Mouse (Mus musculus) ovary, postnatal 14 days (tissue): ENCODE data around the gene Ccdc155.

ENCODE experiments used
- DNase-seq: peaks from one replicate; pipeline ENCODE4 v3.0.0; 2022; ENCODE audit warnings: low spot score

The Ccdc155 gene

GRCm38 (mm10) chr7:45204380-45205143, at the start of gene Ccdc155:
Ccdc155 (minus strand) TSS chr7:45204892.
- DNase-seq = peak; percentile 72

DNA sequence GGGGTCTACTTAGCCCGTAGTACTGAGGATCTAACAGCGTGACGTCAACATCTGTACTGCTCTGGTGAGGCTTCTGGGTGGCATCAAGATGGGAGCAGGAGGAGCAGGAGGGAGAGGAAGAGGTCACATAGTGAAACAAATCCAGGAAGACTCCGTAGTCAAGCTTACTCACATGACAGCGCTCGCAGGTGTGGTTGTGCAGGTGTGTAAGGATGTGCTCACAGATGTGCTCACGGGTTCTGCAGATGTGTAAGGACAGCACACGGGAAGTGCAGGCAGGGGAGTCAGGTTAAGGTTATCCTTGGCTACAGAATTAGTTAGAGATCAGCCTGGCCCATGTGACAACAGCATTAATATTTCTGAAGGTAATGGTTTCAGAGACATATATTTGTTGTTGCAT, 49.1 kb upstream of the Ccdc155 start:
- DNase-seq = no peak

DNA sequence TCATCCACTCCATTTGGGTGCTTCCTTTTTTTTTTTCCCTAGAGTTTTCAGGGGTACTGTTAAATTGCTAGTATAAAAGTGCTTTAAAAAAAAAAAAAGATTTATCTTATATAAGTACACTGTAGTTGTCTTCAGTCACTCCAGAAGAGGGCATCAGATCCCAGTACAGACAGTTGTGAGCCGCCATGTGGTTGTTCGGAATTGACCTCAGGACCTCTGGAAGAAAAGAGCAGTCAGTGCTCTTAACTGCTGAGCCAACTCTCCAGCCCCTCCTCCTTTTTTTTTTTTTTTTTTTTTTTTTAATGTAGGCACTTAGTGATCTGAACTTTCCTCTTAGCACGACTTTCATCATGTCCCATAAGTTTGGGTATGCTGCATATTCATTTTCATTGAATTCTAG, 43.0 kb upstream of the Ccdc155 start:
- no peak for DNase-seq

DNA sequence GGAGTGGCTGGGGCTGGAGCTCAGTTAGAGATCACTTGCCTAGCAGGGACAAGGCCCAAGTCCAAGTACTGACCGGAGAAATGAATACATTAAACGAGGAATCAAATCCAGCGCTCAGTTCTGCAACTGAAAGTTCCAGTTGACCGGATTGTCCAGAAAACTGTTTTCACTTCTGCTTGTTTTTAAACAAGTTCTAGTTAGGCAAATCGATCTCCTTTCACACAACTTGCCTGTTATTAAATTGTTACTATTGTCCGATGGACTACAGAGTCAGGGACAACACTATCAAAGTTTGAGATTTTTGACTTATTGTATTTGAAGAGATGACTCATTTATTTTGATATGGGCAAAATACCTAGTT, 36.7 kb upstream of the Ccdc155 start:
- DNase-seq = no peak

- no peak for DNase-seq
Measured at GRCm38 (mm10) chr7:45240633-45241388, 36.1 kb upstream of the Ccdc155 start, which contains the start of gene Slc6a16. Slc6a16 (plus strand) TSS chr7:45241085.

DNA sequence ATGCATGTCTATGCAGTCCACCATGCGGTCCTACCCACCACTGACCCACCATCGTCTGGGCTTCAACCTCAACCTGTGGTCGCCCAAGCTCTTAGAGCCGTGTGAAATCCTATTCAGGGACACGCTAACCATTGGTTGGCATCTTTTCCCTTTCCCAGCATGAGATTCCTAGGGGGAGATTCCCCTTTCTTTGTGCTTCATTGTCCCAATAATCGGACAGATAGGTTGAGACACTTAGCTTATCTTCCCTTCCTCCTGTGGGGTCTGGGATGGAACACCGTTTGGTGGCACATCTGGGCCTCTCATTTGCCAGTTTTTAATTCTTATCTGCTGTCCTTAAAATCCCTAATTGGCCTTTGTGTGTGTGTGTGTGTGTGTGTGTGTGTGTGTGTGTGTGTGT, 35.4 kb upstream of the Ccdc155 start:
- no peak for DNase-seq

- no peak for DNase-seq
Measured at GRCm38 (mm10) chr7:45238723-45239496, 34.2 kb upstream of the Ccdc155 start, which contains the start of gene Cd37. Cd37 (minus strand) TSS chr7:45239115.

DNA sequence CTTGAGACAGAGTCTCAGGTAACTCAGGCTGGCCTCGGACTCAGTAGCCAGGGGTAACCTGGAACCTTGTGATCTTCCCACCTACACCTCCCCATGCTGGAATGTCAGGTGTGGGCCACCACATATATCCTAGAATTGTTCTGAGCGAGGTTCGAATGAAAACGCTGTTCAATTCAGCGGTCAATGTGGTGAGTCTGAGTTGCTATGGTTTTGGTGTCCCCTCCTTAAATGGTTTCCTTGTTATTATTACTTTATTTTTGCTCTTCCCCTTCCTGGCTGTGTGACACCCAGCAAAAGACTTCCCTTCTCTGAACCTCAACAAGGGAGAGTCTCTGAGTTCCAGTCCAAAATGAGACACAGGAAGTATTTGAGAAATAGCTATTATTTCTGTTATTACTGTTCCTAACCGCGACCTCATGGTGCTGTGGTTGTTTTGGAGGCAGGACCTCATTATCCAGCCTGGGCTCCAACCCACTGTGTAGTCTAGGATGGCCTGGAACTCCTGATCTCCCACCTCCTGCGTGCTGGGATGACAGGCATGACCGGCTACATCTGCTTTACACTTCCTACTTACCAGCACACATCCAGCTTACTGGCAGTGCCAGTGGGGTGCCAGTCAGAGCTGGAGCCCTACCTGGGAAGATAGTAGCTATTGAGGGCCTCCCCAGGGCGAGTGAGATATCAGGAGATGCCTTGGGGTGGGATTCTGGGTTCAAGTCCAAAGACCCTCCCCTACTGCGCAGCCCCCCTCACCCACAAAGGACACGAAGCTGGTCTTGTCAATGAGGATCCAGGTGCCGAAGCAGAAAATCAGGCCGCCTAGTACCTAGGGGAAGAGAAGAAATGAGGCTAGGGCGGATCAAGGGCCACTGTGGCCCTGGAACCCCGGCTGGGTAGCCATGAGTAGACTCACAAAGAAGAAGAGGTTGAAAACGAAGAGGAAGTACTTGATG, 33.3 kb upstream of the Ccdc155 start:
- no peak for DNase-seq

DNA sequence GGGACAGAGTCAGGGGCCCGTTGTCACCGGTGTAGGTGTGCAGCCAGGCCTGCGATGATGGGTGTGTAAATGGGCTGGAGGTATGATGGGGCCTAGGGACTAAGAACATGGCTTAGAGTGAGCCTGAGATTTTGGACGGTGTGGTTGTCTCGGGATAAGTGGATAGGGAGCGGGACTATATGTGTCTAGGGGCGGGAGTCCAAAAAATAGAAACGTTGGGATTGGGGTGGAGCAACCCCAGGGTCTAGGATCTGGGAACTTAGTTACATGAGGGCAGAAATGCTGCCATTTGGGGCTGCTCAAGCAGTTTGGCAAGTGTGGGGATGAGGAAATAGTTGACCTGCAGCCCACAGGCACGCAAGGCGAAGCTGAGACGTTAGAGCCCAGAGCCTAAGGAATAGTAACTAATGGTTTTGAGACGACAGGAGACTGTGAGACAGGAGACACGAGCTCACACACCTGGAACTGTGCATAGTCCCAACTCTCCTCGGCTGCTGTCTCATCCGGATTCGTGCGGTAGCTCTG, 31.0 kb upstream of the Ccdc155 start:
- DNase-seq = no peak

GRCm38 (mm10) chr7:45234922-45235571, 30.4 kb upstream of the Ccdc155 start:
- DNase-seq = no peak

- DNase-seq = no peak
Measured at GRCm38 (mm10) chr7:45234333-45234841, 29.7 kb upstream of the Ccdc155 start.

GRCm38 (mm10) chr7:45233580-45234332, 29.1 kb upstream of the Ccdc155 start:
- DNase-seq = no peak

- DNase-seq = no peak
Measured at GRCm38 (mm10) chr7:45232716-45233465, 28.2 kb upstream of the Ccdc155 start.

DNA sequence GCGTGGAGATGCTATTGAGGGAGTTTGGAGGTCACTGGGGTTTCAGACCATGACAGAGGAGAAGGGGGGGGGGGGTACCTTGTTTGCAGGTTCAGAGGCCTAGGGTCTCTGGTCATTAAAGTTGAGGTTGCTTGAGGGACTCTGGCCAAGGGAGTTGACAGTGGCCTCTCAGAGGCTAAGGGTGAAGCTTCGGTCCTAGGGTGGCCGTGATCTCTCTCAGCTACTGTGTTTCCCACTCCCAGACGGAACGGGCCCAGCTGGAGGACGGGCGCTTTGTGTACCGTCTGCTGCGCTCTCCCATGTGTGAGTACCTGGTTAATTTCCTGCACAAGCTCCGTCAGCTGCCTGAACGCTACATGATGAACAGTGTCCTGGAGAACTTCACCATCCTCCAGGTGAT, 27.2 kb upstream of the Ccdc155 start:
- no peak for DNase-seq

- DNase-seq = no peak
Measured at GRCm38 (mm10) chr7:45231192-45231591, 26.5 kb upstream of the Ccdc155 start.

DNA sequence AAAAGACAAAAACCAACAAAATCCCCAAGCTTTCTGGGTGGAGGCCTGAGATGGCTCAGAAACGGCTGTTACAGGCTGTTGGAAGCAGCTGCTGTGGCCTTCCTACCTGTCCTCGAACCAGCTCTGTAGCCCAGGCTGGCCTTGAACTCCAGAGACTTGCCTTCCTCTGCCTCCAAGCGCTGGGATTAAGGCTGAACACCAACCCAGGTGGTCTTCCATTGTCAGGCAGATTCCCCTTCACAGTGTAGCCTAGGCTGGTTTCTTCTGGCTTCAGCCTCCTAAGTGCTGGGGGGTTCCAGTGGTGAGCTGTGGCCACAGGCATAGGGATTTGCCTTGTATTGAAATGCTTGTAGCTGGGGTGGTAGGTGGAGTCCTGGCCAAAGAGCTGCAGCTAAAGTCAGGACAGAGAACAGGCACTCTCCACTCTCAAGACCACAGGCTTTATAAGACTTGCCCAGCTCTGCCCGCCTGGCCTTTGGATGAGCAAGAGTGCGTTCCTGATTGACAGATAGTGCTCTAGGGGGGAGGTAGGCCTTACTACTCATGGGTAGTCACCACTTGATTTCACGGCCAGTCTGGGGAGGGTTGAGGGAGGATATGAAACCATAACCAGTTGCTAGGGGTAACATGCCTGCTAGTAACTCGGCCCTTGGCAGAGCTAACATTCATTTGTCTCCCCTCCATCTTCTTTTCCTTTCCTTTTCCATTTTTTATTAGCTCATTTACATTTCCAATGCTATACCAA, 24.9 kb upstream of the Ccdc155 start:
- DNase-seq = no peak

GRCm38 (mm10) chr7:45229046-45229445, 24.4 kb upstream of the Ccdc155 start:
- no peak for DNase-seq

GRCm38 (mm10) chr7:45228548-45228947, 23.9 kb upstream of the Ccdc155 start:
- no peak for DNase-seq
